Mouse (Mus musculus) stomach, embryonic 15.5 days (tissue): Measurements from ENCODE around the gene Slc1a7. TPM values are rescaled to one million over a fixed set of nuclear protein-coding genes. Genes with fewer than 3 reads are reported as not detected.

Source experiments
- ATAC-seq: fragments of 200-750 bp; cut with Nextera tagmentation; 2 replicates; pipeline ENCODE4 v1.8.0; 2017; ENCODE audit warnings: low read depth, moderate number of reproducible peaks, moderate TSS enrichment; ENCODE audit not compliant: insufficient read depth, low FRiP score
- H3K27ac ChIP-seq: fragments of 300-500 bp; sonication (generic); 2 replicates; pipeline ENCODE4 v1.5.1; 2015; ENCODE audit warnings: mild to moderate bottlenecking, inconsistent platforms
- H3K27me3 ChIP-seq: fragments of 300-500 bp; sonication (generic); replicated peaks from 2 replicates; pipeline ENCODE4 v1.6.1; 2015; ENCODE audit warnings: inconsistent platforms
- H3K36me3 ChIP-seq: fragments of 300-500 bp; sonication (generic); 2 replicates; pipeline ENCODE4 v1.6.1; 2015; ENCODE audit warnings: inconsistent platforms
- H3K4me1 ChIP-seq: fragments of 300-500 bp; sonication (generic); 2 replicates; pipeline ENCODE4 v1.6.1; 2015; ENCODE audit warnings: inconsistent platforms
- H3K4me2 ChIP-seq: fragments of 300-500 bp; sonication (generic); 2 replicates; pipeline ENCODE4 v1.6.1; 2015; ENCODE audit warnings: mild to moderate bottlenecking, inconsistent platforms
- H3K4me3 ChIP-seq: fragments of 300-500 bp; sonication (generic); replicated peaks from 2 replicates; pipeline ENCODE4 v1.5.1; 2015; ENCODE audit warnings: inconsistent platforms
- H3K9ac ChIP-seq: fragments of 300-500 bp; sonication (generic); 2 replicates; pipeline ENCODE4 v1.6.1; 2015; ENCODE audit warnings: inconsistent platforms
- H3K9me3 ChIP-seq: fragments of 300-500 bp; sonication (generic); 2 replicates; pipeline ENCODE4 v1.6.1; 2016; ENCODE audit warnings: inconsistent platforms
- WGBS: fragments of 180-500 bp; shearing (Covaris S2); methylation state at CpG from one replicate; pipeline ENCODE4 v1.1.7; 2015; 5-methylcytosine and 5-hydroxymethylcytosine counted together
- polyA plus RNA-seq: library from polyadenylated mRNA; unstranded; fragments of >200 nt; fragmentation: Nextera tagmentation; extraction: Ambion mirVana; gene quantifications from 2 replicates; pipeline ENCODE4 v1.2.1, GENCODE M21; 2015

The Slc1a7 gene
- polyA plus RNA-seq, 1 experiment from 2014 or later = 0.08 TPM

- Histone ChIP-seq H3K4me1 (no peaks in the 10 kb centered on the region; the same call in 1 of the 2 replicates), H3K9ac (no peak overlapping the region), H3K27me3 (0 out of 2 replicates have a peak, but pooled peaks cover 6% of the 10 kb centered on the region), H3K9me3 (no peaks in the 10 kb centered on the region), H3K4me2 (no peak overlapping the region), H3K27ac (no peak overlapping the region), H3K4me3 (no peak overlapping the region), H3K36me3 (no peaks in the 10 kb centered on the region)
- ATAC-seq = no peak
- 80% methylated on average over 6 of the region's 6 CpGs for WGBS
Observed at GRCm38 (mm10) chr4:107995011-107995410, 26.9 kb downstream of the Slc1a7 start.

DNA sequence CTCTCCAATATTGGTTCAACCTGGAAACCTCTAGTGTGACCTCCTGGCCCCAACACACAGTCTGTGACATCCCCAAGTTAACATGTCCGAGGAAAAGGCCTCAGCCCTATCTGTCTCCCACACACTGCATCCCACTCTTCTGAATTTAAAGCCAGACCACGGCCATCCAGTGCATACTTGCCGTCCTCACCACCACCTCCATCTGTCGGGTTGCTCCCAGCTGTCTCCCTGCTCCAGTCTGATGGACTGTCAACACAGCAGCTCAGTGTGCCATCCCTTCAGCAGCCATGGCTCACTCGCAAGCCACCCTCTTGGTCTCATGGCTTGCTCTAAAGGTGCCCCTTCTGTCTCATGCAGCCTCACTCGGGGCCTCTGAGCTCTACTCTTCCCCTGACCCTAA is 27.6 kb downstream of the Slc1a7 start:
- H3K27ac ChIP-seq = peak overlapping the region; percentile 57; the same call in 1 of the 2 replicates

GRCm38 (mm10) chr4:107996418-107996986 is 28.4 kb downstream of the Slc1a7 start:
- H3K27ac ChIP-seq = peak overlapping the region; percentile 57; the same call in 1 of the 2 replicates
- H3K4me1 ChIP-seq = no peaks in the 10 kb centered on the region; the same call in 1 of the 2 replicates
- peak; percentile 51; the same call in 1 of the 2 replicates for ATAC-seq
- no peak overlapping the region for H3K4me3 ChIP-seq
- no peak overlapping the region for H3K9ac ChIP-seq
- H3K9me3 ChIP-seq = no peaks in the 10 kb centered on the region
- WGBS = 66% methylated on average over 9 of the region's 9 CpGs
- H3K27me3 ChIP-seq = 0 out of 2 replicates have a peak, but pooled peaks cover 3% of the 10 kb centered on the region
- no peaks in the 10 kb centered on the region for H3K36me3 ChIP-seq
- no peak overlapping the region for H3K4me2 ChIP-seq

More for the DNA sequence above, 27.6 kb downstream of the Slc1a7 start:
- Histone ChIP-seq H3K4me3 (no peak overlapping the region), H3K27me3 (0 out of 2 replicates have a peak, but pooled peaks cover 6% of the 10 kb centered on the region), H3K9me3 (no peaks in the 10 kb centered on the region), H3K36me3 (no peaks in the 10 kb centered on the region), H3K9ac (no peak overlapping the region), H3K4me2 (no peak overlapping the region), H3K4me1 (no peaks in the 10 kb centered on the region; the same call in 1 of the 2 replicates)
- WGBS = 79% methylated on average over 6 of the region's 6 CpGs
- ATAC-seq = no peak

GRCm38 (mm10) chr4:107998641-107999332 is 30.7 kb downstream of the Slc1a7 start:
- WGBS = 38% methylated on average over 11 of the region's 11 CpGs
- H3K4me2 ChIP-seq = no peak overlapping the region

DNA sequence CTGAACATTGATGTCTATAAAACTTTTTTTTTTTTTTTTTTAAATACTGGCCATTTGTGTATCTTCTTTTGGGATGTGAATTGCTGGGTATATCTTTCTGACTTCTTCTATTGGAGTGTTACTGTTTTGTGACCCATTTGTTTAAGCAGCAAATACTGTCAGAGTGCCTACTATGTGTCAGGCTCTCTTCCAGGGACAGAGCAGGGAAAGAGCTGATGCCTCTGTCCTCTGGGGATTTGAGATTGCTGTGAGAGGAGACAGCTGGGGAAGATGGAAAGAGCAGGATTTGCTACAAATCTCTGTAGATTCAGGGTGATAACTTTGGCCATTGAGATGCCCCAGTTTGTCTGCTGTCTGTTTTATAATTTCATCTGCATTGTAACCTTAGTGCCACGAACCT is 31.2 kb downstream of the Slc1a7 start:
- Histone ChIP-seq H3K36me3 (no peaks in the 10 kb centered on the region), H3K4me1 (no peaks in the 10 kb centered on the region; the same call in 1 of the 2 replicates), H3K9ac (no peak overlapping the region), H3K4me3 (no peak overlapping the region), H3K27me3 (no peaks in the 10 kb centered on the region), H3K4me2 (no peak overlapping the region), H3K27ac (no peak overlapping the region), H3K9me3 (no peaks in the 10 kb centered on the region)
- WGBS = 68% methylated on average over 1 of the region's 1 CpGs
- ATAC-seq = no peak

More at GRCm38 (mm10) chr4:107998641-107999332, 30.7 kb downstream of the Slc1a7 start:
- Histone ChIP-seq H3K27me3 (no peaks in the 10 kb centered on the region), H3K9me3 (no peaks in the 10 kb centered on the region), H3K9ac (no peak overlapping the region), H3K36me3 (no peaks in the 10 kb centered on the region), H3K4me3 (no peak overlapping the region), H3K4me1 (no peaks in the 10 kb centered on the region; the same call in 1 of the 2 replicates), H3K27ac (no peak overlapping the region)
- ATAC-seq = no peak

GRCm38 (mm10) chr4:108005328-108005727 is 37.2 kb downstream of the Slc1a7 start:
- WGBS = 50% methylated on average over 7 of the region's 7 CpGs
- ATAC-seq = no peak
- no peak overlapping the region for H3K9ac ChIP-seq

GRCm38 (mm10) chr4:108007532-108008103 is 39.5 kb downstream of the Slc1a7 start:
- no peaks in the 10 kb centered on the region for H3K36me3 ChIP-seq
- no peaks in the 10 kb centered on the region for H3K9me3 ChIP-seq
- ATAC-seq = no peak
- peaks cover 4% of the 10 kb centered on the region; the same call in 1 of the 2 replicates for H3K4me1 ChIP-seq
- WGBS = 81% methylated on average over 7 of the region's 7 CpGs
- no peaks in the 10 kb centered on the region for H3K27me3 ChIP-seq
- no peak overlapping the region for H3K4me2 ChIP-seq
- no peak overlapping the region for H3K4me3 ChIP-seq
- H3K9ac ChIP-seq = no peak overlapping the region
- no peak overlapping the region for H3K27ac ChIP-seq

More at GRCm38 (mm10) chr4:108005328-108005727, 37.2 kb downstream of the Slc1a7 start:
- Histone ChIP-seq H3K4me2 (no peak overlapping the region), H3K4me1 (peaks cover 4% of the 10 kb centered on the region; the same call in 1 of the 2 replicates), H3K27ac (no peak overlapping the region), H3K9me3 (no peaks in the 10 kb centered on the region), H3K4me3 (no peak overlapping the region), H3K27me3 (no peaks in the 10 kb centered on the region), H3K36me3 (no peaks in the 10 kb centered on the region)

DNA sequence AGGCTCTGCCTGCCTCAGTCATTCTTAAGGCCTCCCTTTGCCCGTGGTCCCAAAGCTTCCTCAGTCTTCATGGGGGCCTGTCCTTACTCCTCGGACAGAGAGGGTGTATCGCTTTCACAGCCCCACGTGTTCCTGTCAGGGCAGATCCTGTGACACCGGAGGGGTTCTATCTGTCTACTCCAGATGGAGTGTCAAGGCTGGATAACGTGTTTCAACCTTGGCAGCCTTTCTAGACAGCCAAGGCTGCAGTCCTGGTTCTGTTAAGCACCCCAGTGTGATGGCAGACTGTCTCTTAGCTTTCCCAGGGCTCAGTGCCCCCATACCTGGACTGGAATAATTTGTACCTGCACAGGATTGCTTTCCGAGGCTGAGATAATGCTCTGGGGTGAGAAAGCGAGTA is 40.4 kb downstream of the Slc1a7 start:
- Histone ChIP-seq H3K4me1 (peaks cover 4% of the 10 kb centered on the region; the same call in 1 of the 2 replicates), H3K4me2 (no peak overlapping the region), H3K9ac (no peak overlapping the region), H3K4me3 (no peak overlapping the region), H3K9me3 (no peaks in the 10 kb centered on the region), H3K27ac (no peak overlapping the region), H3K27me3 (no peaks in the 10 kb centered on the region), H3K36me3 (no peaks in the 10 kb centered on the region)
- ATAC-seq = no peak
- 64% methylated on average over 8 of the region's 8 CpGs for WGBS

DNA sequence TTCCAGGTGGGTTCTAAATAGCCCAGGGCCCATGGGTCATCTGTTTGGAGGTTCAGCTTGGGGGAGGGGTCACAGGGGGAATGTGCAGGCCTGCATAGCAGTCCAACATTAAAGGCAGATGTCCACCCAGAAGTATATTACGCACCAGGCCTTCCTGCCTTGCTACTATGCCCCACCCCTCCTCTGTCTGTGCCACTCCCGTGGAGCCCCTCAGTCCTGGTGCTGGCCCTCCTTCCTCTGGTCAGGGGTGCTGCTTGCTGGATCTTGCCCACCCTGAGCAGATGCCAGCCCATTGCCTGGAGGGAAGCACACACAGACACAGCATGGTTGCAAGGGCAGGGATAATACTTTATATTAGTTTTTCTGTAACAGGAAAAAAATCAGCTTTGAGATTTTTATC is 46.3 kb downstream of the Slc1a7 start:
- ATAC-seq = no peak
- H3K27ac ChIP-seq = no peak overlapping the region
- no peak overlapping the region for H3K4me2 ChIP-seq
- no peaks in the 10 kb centered on the region for H3K27me3 ChIP-seq
- H3K9ac ChIP-seq = no peak overlapping the region
- no peaks in the 10 kb centered on the region for H3K9me3 ChIP-seq
- no peak overlapping the region for H3K4me3 ChIP-seq
- H3K4me1 ChIP-seq = no peaks in the 10 kb centered on the region
- H3K36me3 ChIP-seq = no peaks in the 10 kb centered on the region
- 71% methylated on average over 2 of the region's 2 CpGs for WGBS

- Histone ChIP-seq H3K4me3 (no peak overlapping the region), H3K27ac (no peak overlapping the region), H3K4me1 (no peaks in the 10 kb centered on the region), H3K9me3 (no peaks in the 10 kb centered on the region), H3K36me3 (no peaks in the 10 kb centered on the region), H3K4me2 (no peak overlapping the region), H3K27me3 (no peaks in the 10 kb centered on the region), H3K9ac (no peak overlapping the region)
- WGBS = 62% methylated on average over 14 of the region's 14 CpGs
- ATAC-seq = no peak
Observed at GRCm38 (mm10) chr4:108015067-108015765, 47.1 kb downstream of the Slc1a7 start.

DNA sequence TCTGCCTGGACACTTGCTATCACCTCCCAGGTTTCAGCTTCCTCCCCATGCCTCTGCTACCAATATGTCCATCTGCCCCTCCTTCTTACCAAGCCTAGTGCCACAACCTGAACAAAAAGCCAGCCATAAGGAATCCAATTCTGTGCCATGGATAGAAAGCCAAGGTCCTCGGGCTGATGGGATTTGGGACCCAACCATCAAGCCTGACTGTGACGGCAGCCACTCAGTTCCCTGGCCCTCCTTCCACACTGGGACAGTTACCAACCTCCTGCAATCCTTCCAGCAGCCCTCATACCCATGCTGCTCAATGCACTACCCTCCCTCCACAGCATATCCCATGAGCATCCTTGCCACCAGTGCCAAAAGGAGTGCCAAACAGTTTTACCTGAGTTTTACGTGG is 48.2 kb downstream of the Slc1a7 start:
- no peak overlapping the region for H3K27ac ChIP-seq
- no peaks in the 10 kb centered on the region for H3K4me1 ChIP-seq
- no peak overlapping the region for H3K9ac ChIP-seq
- H3K27me3 ChIP-seq = no peaks in the 10 kb centered on the region
- 88% methylated on average over 3 of the region's 3 CpGs for WGBS
- no peaks in the 10 kb centered on the region for H3K9me3 ChIP-seq
- H3K36me3 ChIP-seq = no peaks in the 10 kb centered on the region
- no peak for ATAC-seq
- no peak overlapping the region for H3K4me2 ChIP-seq
- no peak overlapping the region for H3K4me3 ChIP-seq
